Mouse (Mus musculus): ENCODE data around the gene Cdv3. TPM values are rescaled to one million over a fixed set of nuclear protein-coding genes. Genes with fewer than 3 reads are reported as not detected.

Gene Cdv3
- 73.8 TPM for polyA plus RNA-seq (2017; shearing (Covaris generic))

DNA sequence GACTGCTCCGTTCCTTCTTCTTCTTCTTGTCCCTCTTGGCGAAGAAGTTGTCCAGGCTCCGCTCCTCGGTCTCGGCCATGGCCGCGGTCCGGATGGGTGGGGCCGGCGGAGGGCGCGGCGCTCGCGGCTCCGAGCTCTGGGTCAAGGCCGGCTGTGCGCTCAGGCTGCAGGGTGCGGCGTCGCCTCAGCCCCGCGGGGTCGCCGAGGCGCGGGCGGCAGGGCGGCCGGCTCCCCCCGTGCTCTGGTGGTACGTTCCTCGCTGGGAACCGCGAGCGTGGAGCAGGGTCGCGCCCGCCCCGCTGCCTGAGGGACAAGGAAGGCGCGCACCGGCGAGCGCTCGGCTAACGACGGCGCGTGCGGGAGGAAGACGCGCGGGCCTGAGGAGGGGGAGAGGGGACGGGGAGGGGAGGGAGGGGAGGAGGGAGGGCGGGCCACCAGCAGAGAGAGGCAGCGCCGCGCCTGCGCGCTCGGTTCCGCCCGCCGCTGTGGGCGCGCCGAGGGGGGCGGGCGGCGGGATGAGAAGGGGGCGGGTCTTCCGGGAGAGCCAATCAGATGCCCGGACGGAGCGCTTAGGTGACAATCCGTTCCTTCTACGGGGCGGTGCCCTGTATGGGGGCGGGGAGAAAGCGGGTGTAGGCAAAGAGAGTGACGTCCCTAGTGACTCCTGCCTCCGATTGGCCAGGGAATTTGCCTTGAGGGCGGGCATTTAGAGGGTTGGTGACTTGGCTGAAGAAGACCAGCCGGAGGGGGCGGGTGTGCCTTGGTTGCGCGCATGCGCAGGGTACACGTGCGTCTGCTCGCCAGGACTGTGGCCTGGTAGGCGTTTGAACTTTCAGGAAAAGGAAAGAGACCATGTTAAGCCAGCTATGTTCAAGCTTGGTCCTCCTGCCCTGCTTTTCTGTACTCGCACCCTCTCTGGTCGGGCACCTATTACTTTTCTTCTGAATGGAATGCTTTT, at the start of gene Cdv3:
Gene Cdv3 (minus strand): TSS at position 551 of the 958 bp plus-strand sequence.

DNA sequence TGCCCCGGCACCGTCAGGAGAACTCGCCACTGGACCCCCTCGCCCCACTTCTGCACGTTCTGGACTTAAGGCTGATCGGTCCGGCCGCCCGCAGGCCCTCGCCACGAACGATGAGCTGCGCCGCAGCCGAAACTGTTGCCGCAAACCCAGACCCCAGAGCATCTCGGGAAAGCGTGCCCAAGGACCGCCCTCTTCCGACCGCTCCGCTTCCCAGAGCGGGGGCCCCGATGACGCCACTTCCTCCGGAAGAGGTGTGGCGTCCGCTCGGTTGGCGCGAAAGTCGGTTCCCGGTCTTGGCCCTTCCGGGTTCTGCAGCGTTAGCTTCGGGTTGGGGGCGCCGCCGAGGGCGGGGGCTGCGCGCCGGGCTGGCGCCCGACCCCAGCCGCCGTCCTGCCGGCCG, 60.7 kb downstream of the Cdv3 start, which contains the start of the genes 1300017J02Rik and Topbp1:
Gene 1300017J02Rik (minus strand): TSS at position 156 of the 400 bp plus-strand sequence.
Gene Topbp1 (plus strand): TSS at position 289 of the 400 bp plus-strand sequence.

Other genes starting within 250 kb of the Cdv3 start
- 34.7 TPM for gene Srprb, start 163.7 kb downstream of the Cdv3 start, polyA plus RNA-seq (2017; shearing (Covaris generic))
- 0.94 TPM for gene Gm20425, start 135.5 kb downstream of the Cdv3 start, polyA plus RNA-seq (2017; shearing (Covaris generic))
- gene Trf, start 135.4 kb downstream of the Cdv3 start, polyA plus RNA-seq (2017; shearing (Covaris generic)), result 5.1 TPM
- 1.1 TPM for gene 1300017J02Rik, start 60.8 kb downstream of the Cdv3 start, polyA plus RNA-seq (2017; shearing (Covaris generic))
- 42.7 TPM for gene Topbp1, start 60.6 kb downstream of the Cdv3 start, polyA plus RNA-seq (2017; shearing (Covaris generic))
- not detected for gene Bfsp2, start 114.6 kb upstream of the Cdv3 start, polyA plus RNA-seq (2017; shearing (Covaris generic))